Mouse (Mus musculus): Measurements from ENCODE around the gene Ccdc114.
"Not testable (repeated sequence)": the region's sequence is repeated elsewhere in the genome, so short reads cannot be mapped to it uniquely, and the experiment has no call there.

The Ccdc114 gene

DNA sequence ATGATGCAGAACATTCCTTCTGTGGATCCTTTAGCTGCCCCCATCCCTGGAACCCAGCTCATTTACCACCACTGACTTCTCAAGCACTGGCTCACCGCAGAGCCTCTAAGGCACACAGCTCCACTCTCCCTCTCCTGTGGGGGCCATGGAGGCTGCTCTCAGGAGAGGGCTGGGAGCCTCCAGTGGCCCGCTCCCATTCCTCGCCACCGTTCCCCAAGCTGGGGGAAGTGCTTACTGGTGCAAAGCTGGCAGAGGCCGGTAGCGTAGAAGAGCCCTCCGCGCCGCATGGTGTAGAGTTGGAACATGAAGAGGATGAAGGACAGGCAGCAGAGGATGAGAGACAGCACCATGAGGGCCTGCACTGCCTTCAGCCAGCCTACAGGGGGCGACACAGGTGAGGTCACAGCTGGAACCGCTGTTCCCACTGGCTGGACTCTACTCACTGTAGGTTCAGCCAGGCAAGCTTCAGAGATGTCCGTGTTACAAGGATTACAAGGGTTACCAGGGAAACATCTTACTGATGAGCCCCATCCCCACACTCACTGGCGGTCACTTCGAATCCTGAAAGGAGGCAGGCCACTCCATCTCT lies 4.7 kb upstream of the Ccdc114 start:
- no peak for DNase-seq

DNA sequence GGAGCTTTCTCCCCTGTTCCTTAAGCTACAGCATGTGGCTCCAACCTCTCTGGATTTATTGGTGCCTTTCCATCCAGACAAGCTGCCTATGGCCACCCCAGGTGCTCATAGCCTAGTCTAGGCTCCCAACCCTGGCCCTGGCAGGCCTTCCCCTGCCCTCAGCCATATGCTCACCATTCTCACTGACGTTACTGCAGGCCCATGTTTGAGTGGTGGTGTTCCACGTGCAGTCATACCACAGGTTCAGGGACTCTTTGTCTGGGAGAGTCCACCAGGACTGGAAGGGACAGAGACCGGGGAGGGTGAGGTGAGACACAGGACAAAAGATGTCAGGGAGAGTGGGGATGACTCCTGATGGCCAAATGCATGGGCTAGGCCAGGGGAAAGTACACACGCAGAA lies 4.1 kb upstream of the Ccdc114 start:
- DNase-seq = no peak

DNA sequence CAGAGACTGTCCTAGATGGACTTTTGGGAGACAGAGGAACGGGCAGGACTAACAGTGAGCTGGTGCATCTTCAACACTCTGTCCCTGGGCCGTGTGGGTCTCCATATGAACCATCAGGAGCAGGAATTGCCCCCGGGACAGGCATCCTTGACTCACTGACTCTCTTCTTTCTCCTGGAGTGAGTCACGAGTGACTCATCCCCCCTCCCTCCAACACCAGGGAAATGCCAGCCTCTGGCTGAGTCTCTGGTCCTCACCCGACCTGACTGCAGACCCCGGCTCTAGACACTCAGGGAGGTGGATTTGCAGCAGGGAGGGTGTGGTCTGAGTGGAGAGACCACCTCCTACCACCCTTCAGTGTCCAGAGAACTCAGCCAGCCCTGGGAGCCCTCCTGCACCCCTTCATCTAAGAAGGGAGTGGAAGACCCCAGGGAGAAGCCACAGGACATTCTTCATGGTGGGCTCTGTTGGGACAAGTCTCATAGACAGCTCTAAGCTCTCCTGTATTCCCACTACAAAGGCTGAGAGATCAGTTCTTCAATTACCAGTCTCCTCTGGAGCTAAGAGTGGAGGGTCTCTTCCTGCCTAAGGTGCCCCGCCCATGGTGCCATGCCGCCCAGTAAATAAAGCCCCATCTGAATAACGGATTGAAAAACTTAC lies 3.2 kb upstream of the Ccdc114 start:
- DNase-seq = no peak

DNA sequence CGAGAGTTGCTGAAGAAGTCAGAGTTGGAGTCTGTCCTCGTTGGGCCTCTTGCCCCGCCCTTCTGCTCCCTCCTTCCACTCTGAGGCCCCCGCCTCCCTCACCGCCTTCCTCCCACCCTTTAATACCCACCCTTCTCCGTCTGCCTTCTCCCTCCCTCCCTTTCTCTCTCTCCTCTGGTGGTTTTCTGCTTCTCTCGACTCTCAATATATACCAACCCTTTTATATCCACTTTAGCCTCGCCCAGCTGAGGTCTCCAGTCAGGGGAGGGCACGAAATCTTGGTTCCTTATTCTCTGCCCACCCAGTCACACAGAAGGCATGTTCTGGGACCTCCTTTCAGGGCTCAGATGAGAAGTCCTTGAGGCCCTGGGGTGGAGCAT lies 2.6 kb upstream of the Ccdc114 start, which contains the start of gene Emp3:
Gene Emp3 (minus strand): TSS at position 163 of the 380 bp plus-strand sequence.
- no peak for DNase-seq

DNA sequence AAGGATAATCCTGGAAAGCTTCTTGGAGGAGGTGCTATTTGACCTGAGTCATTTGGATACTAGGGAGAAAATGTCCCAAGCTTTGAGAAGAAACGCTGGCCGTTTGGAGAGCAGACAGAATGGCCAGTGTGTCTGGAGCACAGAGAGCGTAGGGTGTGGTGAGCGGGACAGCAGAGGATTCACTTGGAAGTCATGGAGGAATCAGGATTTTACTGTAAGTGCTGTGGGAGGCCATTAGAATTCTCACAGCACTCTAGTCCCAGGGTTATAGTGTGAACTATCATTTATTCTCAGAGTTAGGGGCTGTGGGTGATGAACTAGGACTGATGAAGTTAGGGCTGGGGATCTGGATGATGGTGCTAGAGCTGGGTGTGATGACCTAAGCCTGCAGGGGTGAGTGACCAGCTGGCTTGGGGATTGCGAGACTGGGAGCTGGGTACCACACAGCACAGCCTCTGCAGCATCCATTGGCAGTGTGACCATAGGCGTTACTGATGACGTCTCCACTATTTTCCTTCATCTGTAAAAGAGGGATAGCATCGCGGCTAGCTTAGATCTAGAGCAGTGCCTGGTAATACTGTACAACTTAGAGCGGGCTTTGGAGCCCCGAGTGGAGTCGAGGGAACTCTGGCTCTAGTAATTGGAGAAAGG lies 1.8 kb upstream of the Ccdc114 start:
- DNase-seq = no peak

DNA sequence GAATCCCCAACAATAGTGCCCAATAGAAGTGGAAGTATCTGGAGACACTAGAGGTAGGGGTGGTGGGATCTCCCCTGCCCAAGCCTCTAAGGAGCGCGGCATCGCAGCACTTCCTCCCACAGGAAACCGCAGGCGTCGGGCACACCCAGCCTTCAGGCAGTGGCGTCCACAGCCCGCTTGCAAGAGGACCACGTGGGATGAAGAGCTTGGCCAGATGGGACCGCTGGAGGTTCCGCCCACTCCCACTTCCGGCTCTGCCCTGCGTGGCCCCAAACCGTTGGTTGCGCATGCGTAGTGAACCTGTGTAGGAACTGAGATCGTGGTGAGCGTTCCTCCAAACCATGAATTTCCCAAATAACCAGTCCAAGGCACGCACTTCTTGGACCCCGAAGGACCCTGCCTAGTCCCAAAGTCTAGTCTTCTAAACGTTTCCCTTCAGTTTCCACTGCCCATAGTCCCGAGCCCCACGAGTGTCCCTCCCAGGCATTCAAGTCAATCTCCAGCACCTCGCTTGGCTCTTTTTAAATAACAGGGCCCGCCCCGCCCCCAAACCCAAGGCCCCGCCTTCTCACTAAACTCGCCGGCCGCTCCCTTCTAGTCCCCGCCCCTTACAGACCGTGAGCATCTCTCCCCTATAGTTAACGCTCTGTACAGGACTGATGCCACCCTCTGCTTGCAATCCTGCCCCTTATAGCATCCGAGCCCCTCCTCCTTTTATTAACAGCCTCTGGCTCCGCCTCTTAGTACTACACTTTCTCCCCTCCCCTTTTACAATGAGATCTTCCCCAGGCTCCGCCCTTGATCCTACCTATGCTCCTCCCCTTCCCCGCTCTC lies 727 bp upstream of the Ccdc114 start:
- peak; percentile 80 for DNase-seq

DNA sequence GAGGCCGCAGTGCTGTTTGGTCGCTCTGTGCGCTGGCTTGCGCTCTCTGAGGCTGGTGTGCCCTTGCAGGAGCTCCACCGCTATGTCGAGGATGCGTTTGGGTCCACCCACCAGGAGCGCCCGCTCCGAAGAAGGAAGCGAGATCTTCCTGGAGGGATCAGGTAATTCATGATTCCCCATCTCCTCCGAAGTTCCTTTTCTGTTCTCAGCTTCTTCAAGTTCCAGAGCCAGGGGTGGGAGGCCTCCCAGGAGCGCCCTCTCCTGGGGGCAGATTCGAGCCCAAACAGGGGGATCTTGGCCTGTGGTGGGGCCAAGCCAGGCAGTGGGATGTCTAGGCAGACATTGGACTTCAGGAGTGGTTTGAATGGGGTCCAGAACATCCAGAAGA lies 551 bp downstream of the Ccdc114 start:
- DNase-seq = no peak

DNA sequence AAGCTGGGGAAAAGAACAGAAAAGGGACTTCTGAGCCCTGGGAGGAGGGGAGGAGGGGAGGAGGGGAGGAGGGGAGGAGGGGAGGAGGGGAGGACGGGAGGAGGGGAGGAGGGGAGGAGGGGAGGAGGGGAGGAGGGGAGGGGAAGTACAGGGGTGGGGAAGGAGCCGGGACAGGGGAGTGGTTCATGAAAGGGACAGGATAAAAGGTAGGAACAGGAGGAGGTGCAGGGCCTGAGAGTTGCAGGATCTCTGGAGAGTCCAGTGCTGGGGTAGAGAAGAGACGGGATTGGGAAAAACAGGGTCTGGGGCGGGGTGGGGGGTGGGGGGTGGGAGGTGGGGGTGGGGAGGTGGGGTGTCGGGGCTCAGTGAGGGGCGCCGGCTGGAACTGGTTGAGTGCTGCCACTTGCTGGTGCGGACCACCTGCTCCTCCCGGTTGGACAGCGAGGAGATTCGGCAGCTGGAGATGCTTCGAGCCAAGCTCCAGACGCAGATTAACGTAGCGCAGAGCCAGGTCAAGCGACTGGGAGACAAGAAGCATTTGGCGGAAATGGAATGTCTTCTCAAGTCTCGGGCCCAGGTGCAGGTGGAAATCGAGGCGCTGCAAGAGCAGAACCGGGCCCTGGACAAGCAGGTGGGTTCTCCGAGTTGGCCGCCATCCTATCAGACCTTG lies 4.9 kb downstream of the Ccdc114 start:
- DNase-seq = no peak

DNA sequence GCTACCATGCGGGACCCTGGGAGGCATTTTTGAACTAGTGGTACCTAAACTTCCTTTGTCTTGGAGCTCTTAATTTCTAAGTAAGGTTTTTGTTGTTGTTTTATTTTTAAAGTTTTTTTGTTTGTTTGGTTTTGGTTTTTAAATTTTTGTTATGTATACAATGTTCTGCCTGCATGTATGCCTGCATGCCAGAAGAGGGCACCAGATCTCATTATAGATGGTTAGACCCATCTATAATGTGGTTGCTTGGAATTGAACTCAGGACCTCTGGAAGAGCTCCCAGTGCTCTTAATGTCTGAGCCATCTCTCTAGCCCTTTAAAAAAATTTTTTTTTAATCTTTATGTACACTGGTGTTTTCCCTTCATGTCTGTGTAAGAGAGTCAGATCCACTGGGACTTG lies 5.8 kb downstream of the Ccdc114 start:
- DNase-seq = no peak

DNA sequence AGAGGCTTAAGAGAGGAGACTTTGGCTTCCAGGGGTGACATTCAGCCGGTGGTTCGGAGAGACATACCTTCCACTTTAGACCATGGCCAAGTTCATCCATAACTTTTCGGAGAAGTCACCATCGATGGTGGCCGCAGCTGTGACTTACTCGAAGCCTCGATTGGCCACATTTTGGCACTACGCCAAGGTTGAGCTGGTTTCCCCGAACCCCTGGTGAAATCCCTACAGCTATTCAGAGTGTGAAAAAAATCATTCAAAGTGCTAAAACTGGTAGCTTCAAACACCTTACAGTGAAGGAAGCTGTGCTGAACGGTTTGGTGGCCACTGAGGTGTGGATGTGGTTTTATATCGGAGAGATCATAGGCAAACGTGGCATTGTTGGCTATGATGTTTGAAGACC lies 9.9 kb downstream of the Ccdc114 start:
- not testable (repeated sequence) for DNase-seq

DNA sequence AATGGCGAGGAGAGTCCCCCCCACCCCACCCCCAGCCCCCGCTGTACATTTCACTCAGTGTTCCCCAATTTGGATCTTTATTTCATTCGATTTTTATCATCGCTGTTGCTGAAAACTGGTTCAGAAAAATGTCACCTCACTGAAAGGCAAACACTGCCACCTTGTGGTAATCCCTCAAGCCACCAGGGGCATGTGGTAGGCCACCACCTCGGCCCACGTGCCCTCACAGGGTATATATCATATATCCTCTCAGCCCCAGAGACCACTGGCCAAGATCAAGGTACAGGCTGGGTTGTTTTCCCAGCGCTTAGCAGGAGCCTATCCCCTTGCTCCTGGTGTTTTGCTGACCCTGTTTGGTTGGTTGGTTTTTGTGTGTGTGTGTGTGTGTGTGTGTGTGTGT lies 11.2 kb downstream of the Ccdc114 start:
- peak; percentile 49 to 60 for DNase-seq

DNA sequence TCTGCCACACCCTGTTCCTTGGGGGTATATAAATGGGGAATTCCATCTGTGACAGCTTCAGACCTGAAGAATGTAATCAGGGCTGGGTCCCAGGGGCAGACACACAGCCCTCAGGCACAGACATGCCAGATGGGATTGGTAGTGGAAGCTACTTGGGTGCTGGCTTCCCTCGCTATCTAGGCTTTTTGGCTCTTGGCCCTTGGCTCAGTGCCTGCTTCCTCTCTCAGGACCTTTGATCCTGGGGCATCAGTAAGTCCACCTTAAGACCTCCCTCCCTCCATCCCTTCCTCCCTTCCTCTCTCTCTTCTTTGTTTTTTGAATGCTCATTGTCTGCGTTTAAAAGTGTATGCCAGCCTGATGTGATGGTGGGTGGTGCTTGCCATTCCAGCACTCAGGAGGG lies 16.0 kb downstream of the Ccdc114 start:
- no peak for DNase-seq

DNA sequence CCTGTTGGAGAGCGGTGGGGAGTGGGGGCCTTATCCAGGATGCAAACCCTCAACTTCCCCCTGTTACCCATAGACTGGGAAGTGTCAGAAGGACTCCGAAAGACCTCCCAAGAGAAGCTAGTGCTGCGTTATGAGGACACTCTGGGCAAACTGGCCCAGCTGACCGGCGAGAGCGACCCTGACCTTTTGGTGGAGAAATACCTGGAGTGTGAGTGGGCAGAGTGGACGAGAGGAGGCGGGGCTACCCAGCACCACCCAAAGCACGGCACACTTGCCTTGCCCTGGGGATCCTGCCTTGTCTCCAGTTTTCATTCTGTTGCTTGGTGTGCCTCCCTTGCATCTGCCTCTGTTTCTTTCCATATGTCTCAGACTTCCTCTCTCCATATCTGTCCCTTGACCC lies 18.1 kb downstream of the Ccdc114 start:
- no peak for DNase-seq

DNA sequence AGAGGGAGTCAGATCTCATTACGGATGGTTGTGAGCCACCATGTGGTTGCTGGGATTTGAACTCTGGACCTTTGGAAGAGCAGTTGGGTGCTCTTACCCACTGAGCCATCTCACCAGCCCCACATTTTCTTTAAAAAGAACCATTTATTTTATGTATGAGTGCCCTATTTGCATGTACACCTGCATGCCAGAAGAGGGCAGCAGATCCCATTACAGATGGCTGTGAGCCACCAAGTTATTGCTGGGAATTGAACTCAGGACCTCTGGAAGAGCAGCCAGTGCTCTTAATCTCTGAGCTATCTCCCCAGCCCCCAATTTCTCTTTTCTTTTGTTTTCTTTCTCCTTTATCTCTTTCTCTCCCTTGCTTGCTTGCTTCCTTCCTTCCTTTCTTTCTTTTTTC lies 19.4 kb downstream of the Ccdc114 start:
- not testable (repeated sequence) for DNase-seq

DNA sequence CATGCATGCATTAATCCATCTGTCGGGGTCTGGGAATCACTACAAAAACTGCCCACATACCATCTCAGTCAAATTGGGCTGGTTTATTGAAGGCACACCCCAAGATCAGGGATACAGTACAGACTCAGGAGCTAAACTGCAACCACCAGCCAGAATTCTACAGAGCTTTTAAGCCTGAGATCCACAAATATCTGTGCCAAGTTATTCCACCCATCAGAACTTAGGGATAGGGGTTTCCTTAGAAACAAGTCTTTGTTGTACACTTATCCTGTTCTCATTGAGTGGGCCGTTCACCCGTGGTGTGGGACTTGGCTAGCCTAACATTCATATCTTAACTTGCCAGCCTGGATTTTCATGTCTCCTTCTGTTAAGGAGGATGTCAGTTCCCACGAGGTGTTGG lies 25.2 kb downstream of the Ccdc114 start:
- DNase-seq = no peak

DNA sequence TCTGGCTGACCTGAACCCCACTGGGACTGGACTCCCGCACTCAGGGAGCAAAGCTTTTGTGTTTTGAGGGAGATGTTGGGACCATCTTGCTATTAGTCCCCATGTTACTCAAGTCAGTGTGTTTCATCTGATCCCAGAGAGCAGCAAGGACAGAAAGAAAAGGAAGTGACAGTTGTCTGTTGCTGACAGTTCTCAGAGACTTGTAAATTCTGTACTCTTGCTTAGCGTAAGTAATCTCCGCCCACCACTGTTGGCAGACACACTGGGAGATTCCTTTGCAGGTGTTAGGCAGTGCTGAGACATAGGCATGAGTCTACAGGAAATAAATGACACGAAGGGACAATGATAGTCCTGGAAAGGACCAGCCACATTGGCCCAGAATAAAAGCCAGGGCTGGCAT lies 32.7 kb downstream of the Ccdc114 start:
- DNase-seq = no peak

DNA sequence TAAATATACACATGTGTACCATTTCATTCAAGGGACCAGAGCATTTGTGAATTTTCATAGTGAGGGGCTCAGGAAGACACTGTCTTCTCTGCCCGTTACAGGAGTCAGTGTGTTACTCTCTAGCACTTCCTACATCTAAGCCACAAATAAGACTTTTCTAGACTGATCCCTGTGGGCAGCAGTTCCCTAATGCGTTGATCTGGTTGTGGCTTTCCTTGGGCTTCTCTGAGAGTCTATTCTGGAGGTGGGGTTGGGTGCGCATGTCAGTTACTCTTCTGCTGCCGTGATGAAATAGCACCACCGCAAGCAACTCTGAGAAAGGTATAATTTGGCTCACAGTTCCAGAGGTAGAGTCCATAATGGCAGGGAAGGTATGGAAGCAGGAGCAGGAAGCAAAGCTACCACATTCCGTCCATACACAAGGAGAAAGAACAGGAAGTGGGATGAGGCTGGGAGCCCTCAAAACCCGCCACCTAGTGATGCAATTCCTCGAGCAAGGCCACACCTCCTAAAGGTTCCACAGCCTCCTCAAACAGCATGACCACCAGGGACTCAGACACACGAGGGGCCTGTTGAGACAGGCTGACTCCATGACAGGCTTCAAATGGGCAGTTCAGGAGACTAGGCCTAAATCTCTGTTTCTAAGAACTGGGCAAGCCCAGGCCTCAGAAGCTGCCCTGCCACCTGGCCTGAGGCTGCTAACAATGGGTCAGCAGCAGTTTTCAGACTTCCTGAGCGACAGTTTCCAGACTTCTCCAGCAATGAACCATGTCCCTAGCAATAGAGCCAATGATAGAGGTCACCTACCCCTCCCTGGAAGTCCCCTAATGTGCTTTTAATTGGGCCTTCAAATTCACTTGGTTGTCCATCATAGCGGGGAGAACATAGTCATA lies 48.2 kb downstream of the Ccdc114 start:
- no peak for DNase-seq

DNA sequence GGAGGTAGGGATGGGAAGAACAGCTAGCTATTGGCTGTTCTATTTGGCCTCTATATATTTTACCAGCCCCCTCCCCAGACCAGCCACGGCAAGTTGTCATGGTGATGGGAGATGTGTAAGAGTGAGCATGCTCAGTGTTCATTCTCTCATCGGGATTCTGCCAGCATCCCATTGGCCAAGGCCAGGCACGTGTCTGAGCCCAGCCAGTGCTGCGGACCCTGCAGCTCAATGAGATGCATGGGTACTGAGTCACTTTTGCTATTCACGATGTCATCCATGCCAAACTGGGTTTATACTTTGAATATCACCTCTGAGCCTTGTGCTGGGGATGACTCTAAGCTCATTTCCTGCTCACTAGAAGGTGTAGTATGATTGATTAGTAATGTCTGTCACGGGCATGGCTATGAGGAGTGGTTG lies 49.4 kb downstream of the Ccdc114 start:
- DNase-seq = no peak

DNA sequence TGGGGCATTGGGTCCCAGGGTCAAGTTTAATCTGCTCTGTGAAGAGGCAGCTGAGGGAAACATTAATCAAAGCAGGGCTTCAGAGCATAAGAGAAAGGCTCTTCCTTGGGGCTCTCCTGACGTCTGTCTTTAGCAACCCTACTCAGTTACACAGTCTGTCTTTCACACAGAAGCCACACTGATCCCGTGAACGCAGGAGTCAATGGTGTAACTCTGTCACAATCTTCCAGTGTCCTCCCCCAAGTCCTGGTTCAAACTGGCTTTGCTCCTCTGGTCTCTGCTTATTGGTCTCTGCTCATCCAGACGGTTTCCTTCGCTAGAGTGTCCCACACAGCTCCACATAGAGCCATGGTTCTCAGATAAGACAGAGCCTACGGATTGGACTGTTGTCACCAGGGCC lies 50.2 kb downstream of the Ccdc114 start:
- DNase-seq = no peak

DNA sequence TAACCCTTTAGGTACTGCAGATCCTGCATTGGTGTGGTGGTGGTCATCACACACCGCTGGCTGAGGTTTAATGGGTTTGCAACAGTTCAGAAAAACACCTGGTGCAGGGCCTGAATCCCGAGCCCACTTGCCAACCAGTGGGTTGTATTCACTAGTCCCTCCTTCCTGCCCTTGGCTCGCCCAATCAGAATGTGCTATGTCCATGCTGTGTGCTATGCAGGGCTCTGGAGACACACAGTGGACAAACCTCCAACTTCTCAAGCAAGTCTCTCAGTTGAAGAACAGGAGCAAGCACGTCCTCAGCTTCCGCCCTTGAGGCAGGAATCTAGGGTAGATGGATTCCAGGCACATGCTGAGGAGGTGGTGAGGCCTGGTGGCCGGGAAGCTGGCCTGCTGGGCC lies 50.6 kb downstream of the Ccdc114 start:
- DNase-seq = no peak

DNA sequence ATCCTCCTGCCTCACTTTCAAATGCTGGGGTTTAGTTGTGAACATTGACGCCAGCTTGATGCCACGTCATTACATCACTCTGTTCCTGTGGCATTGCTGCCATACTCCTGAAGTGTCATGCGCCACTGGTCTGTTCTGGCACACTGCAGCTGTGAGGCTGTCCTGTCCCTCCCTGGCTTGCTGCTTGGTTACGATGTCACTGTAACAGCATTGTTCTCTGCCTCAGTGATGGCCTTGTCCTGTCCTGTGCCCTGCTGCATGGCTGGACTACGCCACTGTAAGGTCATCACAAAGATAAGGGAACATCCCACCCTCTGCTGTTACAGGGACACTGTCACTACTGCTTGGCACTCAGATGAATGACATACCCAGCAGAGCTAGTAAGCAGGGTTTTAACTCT lies 57.7 kb downstream of the Ccdc114 start:
- no peak for DNase-seq

DNA sequence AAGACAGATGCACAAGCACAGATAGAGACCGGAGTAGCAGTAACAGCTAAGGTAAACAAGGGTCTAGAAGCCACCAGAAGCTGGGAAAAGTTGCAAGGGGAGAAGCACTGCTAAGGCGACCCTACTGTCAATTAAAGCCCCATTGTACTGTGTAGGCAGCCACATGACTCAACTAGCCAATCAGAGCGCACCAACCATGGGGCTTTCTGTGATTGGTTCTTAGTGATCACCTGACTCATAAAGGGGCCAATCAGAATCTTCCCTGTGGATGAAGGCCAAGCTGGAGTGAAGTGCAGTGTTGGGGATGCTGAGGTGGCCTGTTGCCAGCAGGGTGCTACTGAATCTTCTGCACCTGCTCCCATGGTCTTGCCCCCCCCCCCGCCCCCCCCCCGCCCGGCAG lies 63.0 kb downstream of the Ccdc114 start:
- DNase-seq = no peak

Measured in cerebellum, adult 18-20 months (tissue).